Mouse (Mus musculus): Measurements from ENCODE around the gene Hoxa6. TPM values are rescaled to one million over a fixed set of nuclear protein-coding genes. Genes with fewer than 3 reads are reported as not detected.
A peak's percentile ranks its signal among the peaks of the same experiment; 100 is the strongest.

Gene Hoxa6
- polyA plus RNA-seq, 1 experiment from 2014 or later: 3.1 TPM

GRCm38 (mm10) chr6:52225612-52226568 is 17.4 kb upstream of the Hoxa6 start:
- ATAC-seq (ENCODE audit: insufficient number of reproducible peaks, insufficient read depth, low FRiP score, low TSS enrichment, low read depth): peak; percentile 64
- WGBS: under 1% methylated on average over 66 of the region's 69 CpGs
- no peaks in the 10 kb centered on the region for H3K27me3 ChIP-seq
- H3K4me3 ChIP-seq (replicated peaks): peak overlapping the region; percentile 89
- peak overlapping the region; percentile 100 for H3K9ac ChIP-seq (replicated peaks)
- H3K4me1 ChIP-seq (replicated peaks): peaks cover 13% of the 10 kb centered on the region
- peak overlapping the region; percentile 99 for H3K27ac ChIP-seq
- H3K9me3 ChIP-seq: no peaks in the 10 kb centered on the region
- H3K36me3 ChIP-seq: peaks cover 32% of the 10 kb centered on the region
- H3K4me2 ChIP-seq: peak overlapping the region; percentile 96

- peak overlapping the region; percentile 89 for H3K4me3 ChIP-seq (replicated peaks)
These were observed 16.5 kb upstream of the Hoxa6 start for GRCm38 (mm10) chr6:52224895-52225611.

DNA sequence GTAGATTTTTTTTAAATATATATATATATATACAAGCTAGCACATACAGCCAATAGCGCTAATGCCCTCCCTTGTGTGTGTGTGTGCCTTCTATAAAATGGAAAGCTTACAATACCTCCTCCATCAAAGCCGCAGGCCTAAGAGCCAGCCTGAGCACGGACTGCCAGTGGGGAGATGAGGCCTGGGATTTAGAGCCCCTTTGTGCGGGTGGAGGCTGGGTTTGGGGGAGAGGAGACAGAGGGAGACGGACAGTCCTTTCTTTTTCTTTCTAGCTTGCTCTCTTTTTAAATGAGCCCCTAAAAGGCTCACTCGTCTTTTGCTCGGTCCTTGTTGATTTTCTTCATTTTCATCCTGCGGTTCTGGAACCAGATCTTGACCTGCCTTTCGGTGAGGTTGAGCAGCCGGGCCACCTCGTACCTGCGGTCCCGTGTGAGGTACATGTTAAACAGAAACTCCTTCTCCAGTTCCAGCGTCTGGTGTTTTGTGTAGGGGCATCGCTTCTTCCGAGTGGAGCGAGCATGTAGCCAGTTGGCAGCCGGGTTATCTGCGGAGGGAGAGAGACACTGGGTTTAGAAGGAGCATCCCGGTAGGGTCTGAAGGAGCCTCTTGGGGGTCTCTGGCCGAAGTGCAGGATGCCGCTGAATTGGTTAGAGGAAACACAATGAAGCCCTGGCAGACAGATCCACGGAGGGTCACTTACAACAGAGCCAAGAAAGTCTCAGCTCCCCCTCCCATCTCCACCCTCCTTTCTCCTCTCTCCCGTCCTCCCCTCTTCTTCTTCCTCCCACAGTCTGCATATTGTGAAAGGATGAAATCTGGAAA is 15.6 kb upstream of the Hoxa6 start:
- H3K4me1 ChIP-seq (replicated peaks): peaks cover 29% of the 10 kb centered on the region
- H3K36me3 ChIP-seq: peaks cover 20% of the 10 kb centered on the region
- peak overlapping the region; percentile 99 for H3K27ac ChIP-seq
- H3K4me3 ChIP-seq (replicated peaks): peak overlapping the region; percentile 89
- peak overlapping the region; percentile 100 for H3K9ac ChIP-seq (replicated peaks)
- no peaks in the 10 kb centered on the region for H3K27me3 ChIP-seq
- WGBS: under 1% methylated on average over 24 of the region's 24 CpGs
- peak overlapping the region; percentile 96 for H3K4me2 ChIP-seq
- ATAC-seq (ENCODE audit: insufficient number of reproducible peaks, insufficient read depth, low FRiP score, low TSS enrichment, low read depth): no peak
- no peaks in the 10 kb centered on the region for H3K9me3 ChIP-seq

More at GRCm38 (mm10) chr6:52224895-52225611, 16.5 kb upstream of the Hoxa6 start:
- Histone ChIP-seq H3K4me2 (peak overlapping the region; percentile 96), H3K36me3 (peaks cover 27% of the 10 kb centered on the region), H3K27me3 (no peaks in the 10 kb centered on the region), H3K27ac (peak overlapping the region; percentile 99), H3K9ac (replicated peaks) (peak overlapping the region; percentile 100), H3K4me1 (replicated peaks) (peaks cover 21% of the 10 kb centered on the region), H3K9me3 (no peaks in the 10 kb centered on the region)
- under 1% methylated on average over 36 of the region's 36 CpGs for WGBS
- ATAC-seq (ENCODE audit: insufficient number of reproducible peaks, insufficient read depth, low FRiP score, low TSS enrichment, low read depth): no peak

DNA sequence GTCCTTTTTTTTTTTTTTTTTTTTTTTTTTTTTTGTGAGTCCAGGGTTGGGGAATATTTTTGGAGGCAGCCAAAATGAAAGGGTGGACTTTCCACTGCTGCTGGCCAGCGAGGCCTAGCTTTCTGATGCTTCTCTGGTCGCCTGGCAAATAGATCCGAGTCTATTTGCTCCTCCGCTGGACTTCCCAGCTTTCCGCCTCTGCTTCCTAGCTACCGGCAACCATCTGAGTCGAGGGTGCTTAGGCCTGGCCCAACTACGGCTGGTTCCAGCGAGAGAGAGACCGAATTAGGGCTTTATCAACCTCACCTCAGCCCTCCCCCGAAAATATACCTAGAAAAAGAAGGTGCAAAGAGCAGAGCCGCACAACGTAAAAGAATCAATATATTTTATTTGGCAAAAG is 14.2 kb upstream of the Hoxa6 start:
- H3K36me3 ChIP-seq: peaks cover 14% of the 10 kb centered on the region
- peak overlapping the region; percentile 99 for H3K27ac ChIP-seq
- 2% methylated on average over 13 of the region's 13 CpGs for WGBS
- ATAC-seq (ENCODE audit: insufficient number of reproducible peaks, insufficient read depth, low FRiP score, low TSS enrichment, low read depth): no peak
- H3K27me3 ChIP-seq: no peaks in the 10 kb centered on the region; the same call in 1 of the 2 replicates
- no peaks in the 10 kb centered on the region for H3K9me3 ChIP-seq
- H3K9ac ChIP-seq (replicated peaks): peak overlapping the region; percentile 100
- peaks cover 44% of the 10 kb centered on the region for H3K4me1 ChIP-seq (replicated peaks)
- H3K4me2 ChIP-seq: peak overlapping the region; percentile 96
- H3K4me3 ChIP-seq (replicated peaks): peak overlapping the region; percentile 89

- H3K27ac ChIP-seq: peak overlapping the region; percentile 99
- H3K36me3 ChIP-seq: peaks cover 14% of the 10 kb centered on the region
- H3K4me3 ChIP-seq (replicated peaks): peak overlapping the region; percentile 89
- peaks cover 45% of the 10 kb centered on the region for H3K4me1 ChIP-seq (replicated peaks)
- peak overlapping the region; percentile 96 for H3K4me2 ChIP-seq
- WGBS: under 1% methylated on average over 21 of the region's 21 CpGs
- H3K27me3 ChIP-seq: no peaks in the 10 kb centered on the region; the same call in 1 of the 2 replicates
- H3K9ac ChIP-seq (replicated peaks): peak overlapping the region; percentile 100
- peak; percentile 34 for ATAC-seq (ENCODE audit: insufficient number of reproducible peaks, insufficient read depth, low FRiP score, low TSS enrichment, low read depth)
- no peaks in the 10 kb centered on the region for H3K9me3 ChIP-seq
These were observed 13.6 kb upstream of the Hoxa6 start for GRCm38 (mm10) chr6:52221993-52222685.

DNA sequence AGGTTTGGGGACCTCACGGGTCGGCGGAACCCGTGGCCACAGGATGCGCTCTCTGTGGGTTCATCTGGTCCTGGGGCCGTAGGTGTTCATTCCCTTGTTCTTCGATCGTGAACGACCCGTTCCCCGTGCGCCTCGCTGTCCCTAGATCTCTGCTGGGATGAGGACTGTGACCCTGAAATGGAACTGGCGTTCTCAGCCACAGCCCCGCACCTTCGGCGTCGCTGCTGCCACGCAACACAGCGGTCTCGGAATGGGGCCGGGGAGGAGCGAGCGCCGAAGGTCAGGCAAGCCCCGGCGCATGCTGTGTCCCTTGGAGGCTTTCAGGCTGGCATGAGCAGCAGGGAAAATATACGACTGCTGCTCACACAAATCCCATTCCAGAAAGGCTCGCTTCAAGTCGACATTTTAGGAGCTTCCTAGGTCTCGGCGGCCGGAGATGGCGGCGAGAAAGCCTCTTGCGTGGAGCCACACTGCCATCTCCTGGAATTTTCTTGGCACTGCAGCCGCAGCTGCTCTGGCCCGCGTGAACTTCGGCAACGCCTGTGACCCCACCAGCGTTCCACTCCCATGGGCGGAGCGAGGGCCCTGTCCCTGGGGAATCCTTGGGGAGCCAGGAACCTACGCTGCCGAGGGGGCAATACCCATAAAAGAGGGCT is 12.9 kb upstream of the Hoxa6 start, which contains the start of gene Hoxa7:
Hoxa7 (minus strand) TSS at position 518 of the 656 bp plus-strand sequence.
- H3K9me3 ChIP-seq: no peaks in the 10 kb centered on the region
- no peaks in the 10 kb centered on the region; the same call in 1 of the 2 replicates for H3K27me3 ChIP-seq
- under 1% methylated on average over 46 of the region's 46 CpGs for WGBS
- peak within 1 kb of the TSS; percentile 99 for H3K27ac ChIP-seq
- ATAC-seq (ENCODE audit: insufficient number of reproducible peaks, insufficient read depth, low FRiP score, low TSS enrichment, low read depth): peak; percentile 38
- H3K36me3 ChIP-seq: peaks cover 14% of the 10 kb centered on the region
- peaks cover 40% of the 10 kb centered on the region for H3K4me1 ChIP-seq (replicated peaks)
- peak within 1 kb of the TSS; percentile 100 for H3K9ac ChIP-seq (replicated peaks)
- H3K4me2 ChIP-seq: peak within 1 kb of the TSS; percentile 96
- H3K4me3 ChIP-seq (replicated peaks): peak within 1 kb of the TSS; percentile 89

- H3K4me2 ChIP-seq: peak overlapping the region; percentile 96
- no peaks in the 10 kb centered on the region for H3K9me3 ChIP-seq
- peak overlapping the region; percentile 100 for H3K9ac ChIP-seq (replicated peaks)
- ATAC-seq (ENCODE audit: insufficient number of reproducible peaks, insufficient read depth, low FRiP score, low TSS enrichment, low read depth): no peak
- WGBS: 2% methylated on average over 12 of the region's 12 CpGs
- H3K27me3 ChIP-seq: no peaks in the 10 kb centered on the region; the same call in 1 of the 2 replicates
- H3K4me1 ChIP-seq (replicated peaks): peaks cover 45% of the 10 kb centered on the region
- H3K36me3 ChIP-seq: peaks cover 14% of the 10 kb centered on the region
- H3K27ac ChIP-seq: peak overlapping the region; percentile 99
- H3K4me3 ChIP-seq (replicated peaks): peak overlapping the region; percentile 89
These were observed 12.4 kb upstream of the Hoxa6 start for GRCm38 (mm10) chr6:52220865-52221310.

DNA sequence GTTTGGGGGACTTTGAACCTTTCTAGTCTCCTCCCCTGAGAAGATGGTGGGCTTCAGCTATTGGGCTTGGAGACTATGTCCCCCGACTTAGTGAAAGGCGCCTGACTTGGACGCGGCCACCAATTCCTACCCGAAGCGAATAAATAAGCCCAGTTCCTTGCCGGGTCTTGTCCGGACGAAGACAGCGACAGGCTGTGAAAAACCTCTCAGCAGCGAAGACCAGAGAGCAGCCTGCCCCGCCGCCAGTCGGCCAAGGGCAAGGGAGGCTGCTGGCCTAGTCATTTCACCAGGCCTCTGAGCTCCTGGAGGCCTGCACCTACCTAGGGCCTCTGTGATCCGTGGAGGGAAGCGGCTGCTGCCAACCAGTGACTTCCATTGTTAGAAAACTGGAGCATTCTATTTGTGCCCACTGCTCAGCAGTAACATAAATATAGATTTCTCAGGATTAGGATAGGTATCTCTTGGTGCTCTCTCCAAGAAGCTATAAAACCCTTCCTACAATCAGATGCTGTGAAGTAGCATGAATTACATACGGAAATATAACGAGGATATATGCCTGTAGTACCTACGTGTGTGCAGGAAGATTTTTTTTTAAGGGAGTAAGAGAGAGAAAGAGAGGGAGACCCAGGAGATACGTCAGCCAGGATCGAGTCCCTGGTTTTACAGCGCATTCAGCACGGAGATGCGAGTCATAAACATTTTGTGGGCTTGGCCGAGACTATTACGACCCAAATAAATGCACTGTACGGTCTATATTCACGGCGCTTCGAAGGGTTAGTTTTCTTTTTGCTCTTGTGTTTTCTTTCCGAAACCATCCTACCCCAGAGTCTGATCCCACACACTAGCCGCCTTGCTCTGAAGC is 11.7 kb upstream of the Hoxa6 start:
- H3K27ac ChIP-seq: peak overlapping the region; percentile 99
- peak overlapping the region; percentile 100 for H3K9ac ChIP-seq (replicated peaks)
- H3K36me3 ChIP-seq: peaks cover 13% of the 10 kb centered on the region
- ATAC-seq (ENCODE audit: insufficient number of reproducible peaks, insufficient read depth, low FRiP score, low TSS enrichment, low read depth): no peak
- peak overlapping the region; percentile 89 for H3K4me3 ChIP-seq (replicated peaks)
- peaks cover under 1% of the 10 kb centered on the region for H3K27me3 ChIP-seq
- H3K4me2 ChIP-seq: peak overlapping the region; percentile 96
- H3K4me1 ChIP-seq (replicated peaks): peaks cover 52% of the 10 kb centered on the region
- no peaks in the 10 kb centered on the region for H3K9me3 ChIP-seq
- 5% methylated on average over 32 of the region's 32 CpGs for WGBS
